Mouse (Mus musculus): ENCODE measurements around the gene Slc16a8.

GRCm38 (mm10) chr15:79208758-79209439 lies 45.7 kb downstream of the Slc16a8 start:
- no peak for TF ChIP-seq CTCF (IDR thresholded peaks at IDR 0.05; ENCODE audit: insufficient read depth, low read depth, low read length)
- TF ChIP-seq POLR2A (IDR thresholded peaks at IDR 0.05; ENCODE audit: insufficient read depth, low read depth, low read length): no peak

All from olfactory bulb, adult 2 months (tissue).